Mouse (Mus musculus): ENCODE measurements at regions not wholly inside any gene's neighbourhood (a gene's known extent, or its start where the extent isn't known, plus 50 kb on each side); places are given as distances from the start of the nearest gene placed in this dataset.

GRCm38 (mm10) chr8:57052661-57053060 is 268.1 kb upstream of the Hand2 start:
- TF ChIP-seq PAX5 (IDR thresholded peaks at IDR 0.05; ENCODE audit: low read length) (no peak), MAZ (IDR thresholded peaks at IDR 0.05; ENCODE audit: low read depth, low read length) (no peak), MYC (IDR thresholded peaks at IDR 0.05; ENCODE audit: low read depth, low read length) (no peak), IRF4 (IDR thresholded peaks at IDR 0.05; ENCODE audit: low read depth, low read length) (no peak), MAX (IDR thresholded peaks at IDR 0.05; ENCODE audit: low read length) (no peak)
- H3K4me1 ChIP-seq (ENCODE audit: control insufficient read depth in 1 of 2, insufficient read depth in 2 of 2) = no peaks in the 10 kb centered on the region
- H3K27me3 ChIP-seq (replicated peaks) = no peaks in the 10 kb centered on the region
- no peak overlapping the region for H3K4me3 ChIP-seq (replicated peaks in 1 of 3; ENCODE audit: low read depth in 2 of 3, low read length in 2 of 3, poor library complexity in 1 of 3)
- H3K9me3 ChIP-seq (replicated peaks; ENCODE audit: low read length) = no peaks in the 10 kb centered on the region
- no peaks in the 10 kb centered on the region for H3K36me3 ChIP-seq (replicated peaks in 1 of 2; ENCODE audit: control insufficient read depth in 1 of 2, insufficient read depth in 1 of 2, low read length in 1 of 2)
- DNase-seq (ENCODE audit: extremely low read depth) = no peak
- in situ Hi-C loops (cut with MboI; ENCODE audit: low pct_ligation_motif_present, low pct_unique_long_range_greater_than_20kb, low sequenced_read_pairs) = no loop called here
- H3K79me2 ChIP-seq (replicated peaks; ENCODE audit: control insufficient read depth, extremely low read depth, insufficient read depth, poor library complexity, severe bottlenecking) = no peaks in the 10 kb centered on the region
- dilution Hi-C loops (cut with MboI; ENCODE audit: extremely low pct_ligation_motif_present, extremely low pct_unique_long_range_greater_than_20kb, low sequenced_read_pairs) = no loop called here
- H3K4me2 ChIP-seq (ENCODE audit: insufficient read depth, low read depth, poor library complexity, severe bottlenecking) = no peak overlapping the region
- no peak overlapping the region for H3K9ac ChIP-seq (ENCODE audit: insufficient read depth, low read depth)
- no peak overlapping the region for H3K27ac ChIP-seq (ENCODE audit: insufficient read depth, low read depth)

DNA sequence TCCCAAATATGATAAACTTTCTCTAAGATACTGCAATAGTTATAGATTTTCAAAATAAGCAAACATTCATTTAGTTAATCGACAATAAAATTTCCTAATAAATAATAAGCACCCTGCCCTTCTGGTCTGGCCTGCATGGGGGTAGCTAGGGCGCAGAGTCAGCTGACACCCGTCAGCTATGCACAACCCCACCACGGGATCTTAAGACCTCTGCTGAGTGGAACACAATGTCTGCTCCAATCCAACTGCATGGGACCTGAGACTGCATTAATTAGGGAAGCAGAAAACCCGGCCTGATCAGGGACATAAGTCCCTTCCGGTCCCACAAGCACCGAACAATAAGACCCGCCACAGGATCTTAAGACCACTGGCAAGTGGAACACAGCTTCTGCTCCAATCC is 243.8 kb upstream of the Hand2 start:
- H3K36me3 ChIP-seq (replicated peaks in 1 of 2; ENCODE audit: control insufficient read depth in 1 of 2, insufficient read depth in 1 of 2, low read length in 1 of 2) = no peaks in the 10 kb centered on the region
- H3K4me3 ChIP-seq (replicated peaks in 1 of 3; ENCODE audit: low read depth in 2 of 3, low read length in 2 of 3, poor library complexity in 1 of 3) = no peak overlapping the region
- DNase-seq (ENCODE audit: extremely low read depth) = no peak
- TF ChIP-seq MXI1 (IDR thresholded peaks at IDR 0.05; ENCODE audit: low read depth, low read length) = no peak
- no peak for TF ChIP-seq ETS1 (conservative IDR thresholded peaks at IDR 0.05; ENCODE audit: low read depth, low read length)
- TF ChIP-seq NRF1 (IDR thresholded peaks at IDR 0.05; ENCODE audit: low read depth, low read length) = no peak
- TF ChIP-seq POLR2AphosphoS2 (IDR thresholded peaks at IDR 0.05; ENCODE audit: low read depth, low read length) = no peak
- no peak for TF ChIP-seq NELFE (IDR thresholded peaks at IDR 0.05; ENCODE audit: low read depth, low read length)
- TF ChIP-seq GABPA (IDR thresholded peaks at IDR 0.05; ENCODE audit: insufficient replicate concordance, low read depth, low read length) = no peak
- TF ChIP-seq IRF4 (IDR thresholded peaks at IDR 0.05; ENCODE audit: low read depth, low read length) = no peak
- TF ChIP-seq SIN3A (IDR thresholded peaks at IDR 0.05; ENCODE audit: low read length) = no peak
- H3K9me3 ChIP-seq (replicated peaks; ENCODE audit: low read length) = no peaks in the 10 kb centered on the region
- H3K27ac ChIP-seq (ENCODE audit: insufficient read depth, low read depth) = no peak overlapping the region
- in situ Hi-C loops (cut with MboI; ENCODE audit: low pct_ligation_motif_present, low pct_unique_long_range_greater_than_20kb, low sequenced_read_pairs) = no loop called here
- H3K4me1 ChIP-seq (ENCODE audit: control insufficient read depth in 1 of 2, insufficient read depth in 2 of 2) = peaks cover 0 to 4% of the 10 kb centered on the region in 2 experiments; a peak in 2 of 4 replicates
- dilution Hi-C loops (cut with MboI; ENCODE audit: extremely low pct_ligation_motif_present, extremely low pct_unique_long_range_greater_than_20kb, low sequenced_read_pairs) = no loop called here
- H3K79me2 ChIP-seq (replicated peaks; ENCODE audit: control insufficient read depth, extremely low read depth, insufficient read depth, poor library complexity, severe bottlenecking) = no peaks in the 10 kb centered on the region
- no peak overlapping the region for H3K4me2 ChIP-seq (ENCODE audit: insufficient read depth, low read depth, poor library complexity, severe bottlenecking)
- no peaks in the 10 kb centered on the region for H3K27me3 ChIP-seq (replicated peaks)
- H3K9ac ChIP-seq (ENCODE audit: insufficient read depth, low read depth) = no peak overlapping the region

- Histone ChIP-seq H3K4me2 (ENCODE audit: insufficient read depth, low read depth, poor library complexity, severe bottlenecking) (no peak overlapping the region), H3K4me3 (replicated peaks in 1 of 3; ENCODE audit: low read depth in 2 of 3, low read length in 2 of 3, poor library complexity in 1 of 3) (no peak overlapping the region), H3K27me3 (replicated peaks) (no peaks in the 10 kb centered on the region), H3K4me1 (ENCODE audit: control insufficient read depth in 1 of 2, insufficient read depth in 2 of 2) (no peaks in the 10 kb centered on the region), H3K36me3 (replicated peaks in 1 of 2; ENCODE audit: control insufficient read depth in 1 of 2, insufficient read depth in 1 of 2, low read length in 1 of 2) (no peaks in the 10 kb centered on the region), H3K9me3 (replicated peaks; ENCODE audit: low read length) (no peaks in the 10 kb centered on the region), H3K79me2 (replicated peaks; ENCODE audit: control insufficient read depth, extremely low read depth, insufficient read depth, poor library complexity, severe bottlenecking) (no peaks in the 10 kb centered on the region), H3K9ac (ENCODE audit: insufficient read depth, low read depth) (no peak overlapping the region), H3K27ac (ENCODE audit: insufficient read depth, low read depth) (no peak overlapping the region)
- TF ChIP-seq HCFC1 (IDR thresholded peaks at IDR 0.05; ENCODE audit: low read depth, low read length) (no peak), SMC3 (IDR thresholded peaks at IDR 0.05; ENCODE audit: low read depth, low read length) (no peak), USF1 (IDR thresholded peaks at IDR 0.05; ENCODE audit: low read depth, low read length) (no peak), NRF1 (IDR thresholded peaks at IDR 0.05; ENCODE audit: low read depth, low read length) (no peak), MAX (IDR thresholded peaks at IDR 0.05; ENCODE audit: low read length) (no peak), MAZ (IDR thresholded peaks at IDR 0.05; ENCODE audit: low read depth, low read length) (no peak), USF2 (conservative IDR thresholded peaks at IDR 0.05; ENCODE audit: low read depth, low read length) (no peak), MAFK (IDR thresholded peaks at IDR 0.05; ENCODE audit: insufficient replicate concordance, low read length) (no peak), PAX5 (IDR thresholded peaks at IDR 0.05; ENCODE audit: low read length) (no peak), RCOR1 (conservative IDR thresholded peaks at IDR 0.05; ENCODE audit: low read depth, low read length) (no peak), GABPA (IDR thresholded peaks at IDR 0.05; ENCODE audit: insufficient replicate concordance, low read depth, low read length) (no peak), JUND (conservative IDR thresholded peaks at IDR 0.05; ENCODE audit: low read depth, low read length) (no peak)
- dilution Hi-C loops (cut with MboI; ENCODE audit: extremely low pct_ligation_motif_present, extremely low pct_unique_long_range_greater_than_20kb, low sequenced_read_pairs) = no loop called here
- in situ Hi-C loops (cut with MboI; ENCODE audit: low pct_ligation_motif_present, low pct_unique_long_range_greater_than_20kb, low sequenced_read_pairs) = no loop called here
- no peak for DNase-seq (ENCODE audit: extremely low read depth)
Observed at GRCm38 (mm10) chr8:57086811-57087210, 234.0 kb upstream of the Hand2 start.
